Mouse (Mus musculus): ENCODE data around the gene Lnx2. TPM values are rescaled to one million over a fixed set of nuclear protein-coding genes. Genes with fewer than 3 reads are reported as not detected.

Gene Lnx2
- polyA plus RNA-seq, 1 experiment: 3.7 TPM

DNA sequence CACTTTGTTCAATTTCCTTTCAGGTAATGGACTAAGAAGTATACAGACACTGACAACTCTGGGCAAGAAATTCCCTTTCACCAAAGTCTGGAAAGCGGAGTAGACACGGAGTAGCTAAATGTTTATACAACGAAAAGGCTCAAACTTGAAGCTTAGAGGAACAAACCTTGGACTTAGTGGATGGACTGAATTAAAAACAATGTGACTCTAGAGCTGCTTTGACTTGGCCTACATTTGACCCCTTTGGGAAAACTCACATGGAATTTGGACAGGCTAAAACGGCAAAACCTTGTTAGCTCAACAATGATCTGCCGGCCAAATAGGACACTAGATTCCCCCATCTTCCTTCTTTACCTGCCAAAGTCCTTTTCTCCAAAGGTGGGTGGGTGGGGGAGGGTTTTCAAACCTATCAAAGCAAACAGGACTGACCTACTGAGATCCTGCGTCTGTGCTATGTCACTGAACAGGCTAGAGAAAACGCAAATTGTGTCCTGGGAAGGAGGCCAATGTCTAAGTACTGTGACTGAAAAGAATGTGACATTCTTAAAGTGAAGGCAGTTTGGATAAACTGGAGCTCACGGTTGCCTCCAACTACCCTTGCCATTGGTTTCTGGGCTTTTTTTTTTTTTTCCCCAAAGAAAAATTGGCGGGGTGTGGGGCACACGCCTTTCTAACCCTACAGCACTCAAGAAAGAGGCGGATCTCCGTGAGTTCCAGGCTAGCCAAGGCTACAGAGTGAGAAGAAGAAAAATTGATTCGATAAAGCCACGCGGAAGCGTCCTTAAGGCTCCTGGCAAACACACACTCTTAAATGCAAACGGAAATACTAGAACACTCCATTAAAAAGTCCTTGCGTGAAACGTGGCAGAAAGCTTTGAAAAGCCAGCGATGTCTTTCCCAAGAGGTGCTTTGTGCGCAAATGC is 1.0 kb downstream of the Lnx2 start:
- Histone ChIP-seq H3ac (ENCODE audit: control insufficient read depth, insufficient read length, low read depth) (no peak overlapping the region), H3K36me3 (ENCODE audit: control insufficient read depth, insufficient read depth) (peaks cover 16% of the 10 kb centered on the region), H3K79me3 (ENCODE audit: low read depth) (peaks cover 33% of the 10 kb centered on the region), H3K27me3 (ENCODE audit: control insufficient read depth, insufficient read depth, insufficient read length) (no peaks in the 10 kb centered on the region), H3K79me2 (ENCODE audit: control insufficient read depth, insufficient read depth) (peaks cover 61% of the 10 kb centered on the region), H3K4me3 (ENCODE audit: insufficient read depth, poor library complexity, severe bottlenecking) (peak overlapping the region; percentile 82)
- no peak for TF ChIP-seq MYOG (IDR thresholded peaks at IDR 0.05; ENCODE audit: control insufficient read depth, extremely low read depth, insufficient read length)
- TF ChIP-seq FOSL1 (IDR thresholded peaks at IDR 0.05; ENCODE audit: insufficient read depth, low read length, poor library complexity, severe bottlenecking): no peak
- no peak for TF ChIP-seq MAX (IDR thresholded peaks at IDR 0.05)
- TF ChIP-seq CTCF (IDR thresholded peaks at IDR 0.05; ENCODE audit: control insufficient read depth, insufficient read depth, insufficient read length): no peak
- no peak for TF ChIP-seq MYOD1 (IDR thresholded peaks at IDR 0.05; ENCODE audit: control insufficient read depth, insufficient read length, low read depth)
- TF ChIP-seq CEBPB (IDR thresholded peaks at IDR 0.05; ENCODE audit: low read depth): no peak
- TF ChIP-seq USF1 (IDR thresholded peaks at IDR 0.05; ENCODE audit: low read depth): no peak

DNA sequence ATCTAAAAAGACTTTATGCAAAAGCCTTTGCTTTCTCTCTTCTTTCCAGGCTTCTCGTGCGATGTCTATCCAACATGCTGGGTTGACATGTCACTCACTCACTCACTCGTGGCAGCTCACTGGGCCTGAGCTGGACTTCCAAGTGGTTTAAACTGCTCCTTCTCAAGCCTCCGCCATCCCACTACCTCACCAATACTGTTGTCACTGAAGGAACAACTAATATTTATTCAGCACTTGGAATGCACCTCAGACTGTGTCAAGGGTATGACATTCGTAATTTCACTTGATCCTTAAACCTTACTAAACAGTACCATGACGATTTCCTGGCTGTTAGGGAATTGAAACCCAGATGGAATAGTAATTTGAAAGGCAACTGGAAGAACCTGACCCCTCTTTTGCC is 2.6 kb downstream of the Lnx2 start:
- Histone ChIP-seq H3K79me3 (ENCODE audit: low read depth) (peaks cover 24% of the 10 kb centered on the region), H3ac (ENCODE audit: control insufficient read depth, insufficient read length, low read depth) (no peak overlapping the region), H3K27me3 (ENCODE audit: control insufficient read depth, insufficient read depth, insufficient read length) (no peaks in the 10 kb centered on the region), H3K79me2 (ENCODE audit: control insufficient read depth, insufficient read depth) (peaks cover 50% of the 10 kb centered on the region), H3K36me3 (ENCODE audit: control insufficient read depth, insufficient read depth) (peaks cover 3% of the 10 kb centered on the region), H3K4me3 (ENCODE audit: insufficient read depth, poor library complexity, severe bottlenecking) (no peak overlapping the region)
- TF ChIP-seq CTCF (IDR thresholded peaks at IDR 0.05; ENCODE audit: control insufficient read depth, insufficient read depth, insufficient read length) (no peak), MAX (IDR thresholded peaks at IDR 0.05) (no peak), USF1 (IDR thresholded peaks at IDR 0.05; ENCODE audit: low read depth) (no peak), MYOG (IDR thresholded peaks at IDR 0.05; ENCODE audit: control insufficient read depth, extremely low read depth, insufficient read length) (no peak), FOSL1 (IDR thresholded peaks at IDR 0.05; ENCODE audit: insufficient read depth, low read length, poor library complexity, severe bottlenecking) (no peak), CEBPB (IDR thresholded peaks at IDR 0.05; ENCODE audit: low read depth) (no peak), MYOD1 (IDR thresholded peaks at IDR 0.05; ENCODE audit: control insufficient read depth, insufficient read length, low read depth) (no peak)

DNA sequence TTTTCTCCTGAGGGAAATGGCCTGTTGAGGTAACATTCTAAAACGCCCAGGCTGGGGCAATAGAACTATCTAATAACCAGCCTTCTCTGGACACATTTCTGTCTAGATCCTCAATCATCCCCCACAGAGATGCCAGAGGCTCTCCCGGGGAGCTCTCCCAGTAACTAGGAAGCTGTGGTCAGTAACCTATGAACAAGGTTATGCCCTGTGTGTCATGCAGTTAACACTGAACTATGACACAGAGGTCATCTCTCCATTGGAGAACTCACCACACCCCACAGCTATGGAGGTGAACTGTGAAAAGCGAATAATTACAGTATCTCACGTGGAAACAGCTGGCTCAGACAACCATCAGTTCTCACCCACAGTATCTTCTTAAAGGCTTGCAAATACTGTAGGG is 4.5 kb downstream of the Lnx2 start:
- no peaks in the 10 kb centered on the region for H3K27me3 ChIP-seq (ENCODE audit: control insufficient read depth, insufficient read depth, insufficient read length)
- H3K36me3 ChIP-seq (ENCODE audit: control insufficient read depth, insufficient read depth): no peaks in the 10 kb centered on the region
- H3K79me2 ChIP-seq (ENCODE audit: control insufficient read depth, insufficient read depth): peaks cover 43% of the 10 kb centered on the region
- TF ChIP-seq MYOG (IDR thresholded peaks at IDR 0.05; ENCODE audit: control insufficient read depth, extremely low read depth, insufficient read length): no peak
- no peak for TF ChIP-seq FOSL1 (IDR thresholded peaks at IDR 0.05; ENCODE audit: insufficient read depth, low read length, poor library complexity, severe bottlenecking)
- no peak for TF ChIP-seq MYOD1 (IDR thresholded peaks at IDR 0.05; ENCODE audit: control insufficient read depth, insufficient read length, low read depth)
- no peak for TF ChIP-seq USF1 (IDR thresholded peaks at IDR 0.05; ENCODE audit: low read depth)
- no peak for TF ChIP-seq CTCF (IDR thresholded peaks at IDR 0.05; ENCODE audit: control insufficient read depth, insufficient read depth, insufficient read length)
- TF ChIP-seq CEBPB (IDR thresholded peaks at IDR 0.05; ENCODE audit: low read depth): no peak
- no peak for TF ChIP-seq MAX (IDR thresholded peaks at IDR 0.05)
- no peak overlapping the region for H3K4me3 ChIP-seq (ENCODE audit: insufficient read depth, poor library complexity, severe bottlenecking)
- H3ac ChIP-seq (ENCODE audit: control insufficient read depth, insufficient read length, low read depth): no peak overlapping the region
- peaks cover 15% of the 10 kb centered on the region for H3K79me3 ChIP-seq (ENCODE audit: low read depth)

DNA sequence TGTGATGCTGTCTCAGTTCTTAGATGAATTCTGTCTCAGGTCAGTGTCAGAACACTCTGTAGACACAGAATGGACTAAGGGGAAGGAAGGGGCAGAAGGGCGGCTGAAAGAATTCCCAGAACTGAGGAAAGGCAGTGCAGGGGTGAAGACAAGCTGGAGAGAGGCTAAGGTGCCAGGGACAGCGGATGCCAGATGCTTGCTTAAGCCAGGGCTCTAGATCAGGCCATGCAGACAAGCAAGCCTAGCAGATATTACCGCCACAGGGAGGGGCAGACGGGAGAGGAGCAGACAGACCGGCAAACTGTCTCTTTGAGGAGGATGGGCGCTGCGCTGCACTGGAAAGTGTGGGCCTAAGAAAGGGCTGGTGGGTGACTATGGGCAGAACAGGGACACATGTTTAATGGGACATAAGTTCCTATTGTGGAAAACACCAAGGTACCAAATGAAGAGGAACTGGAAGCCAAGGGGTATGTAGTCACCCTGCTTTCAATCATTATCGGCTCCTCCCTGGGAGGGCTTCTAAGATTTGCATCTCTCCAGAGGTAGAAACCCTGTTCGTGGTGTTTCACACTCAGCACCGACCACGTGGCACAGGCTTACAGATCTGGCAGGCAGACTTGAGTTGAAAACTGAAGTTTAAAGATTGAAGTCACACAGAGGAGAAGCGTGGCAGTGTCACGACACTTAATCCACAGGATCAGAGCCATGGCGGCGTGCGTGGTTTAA is 5.4 kb downstream of the Lnx2 start:
- H3ac ChIP-seq (ENCODE audit: control insufficient read depth, insufficient read length, low read depth): no peak overlapping the region
- no peaks in the 10 kb centered on the region for H3K27me3 ChIP-seq (ENCODE audit: control insufficient read depth, insufficient read depth, insufficient read length)
- H3K36me3 ChIP-seq (ENCODE audit: control insufficient read depth, insufficient read depth): no peaks in the 10 kb centered on the region
- TF ChIP-seq MAX (IDR thresholded peaks at IDR 0.05): no peak
- TF ChIP-seq MYOG (IDR thresholded peaks at IDR 0.05; ENCODE audit: control insufficient read depth, extremely low read depth, insufficient read length): no peak
- TF ChIP-seq MYOD1 (IDR thresholded peaks at IDR 0.05; ENCODE audit: control insufficient read depth, insufficient read length, low read depth): no peak
- no peak for TF ChIP-seq CTCF (IDR thresholded peaks at IDR 0.05; ENCODE audit: control insufficient read depth, insufficient read depth, insufficient read length)
- no peak for TF ChIP-seq FOSL1 (IDR thresholded peaks at IDR 0.05; ENCODE audit: insufficient read depth, low read length, poor library complexity, severe bottlenecking)
- no peak for TF ChIP-seq CEBPB (IDR thresholded peaks at IDR 0.05; ENCODE audit: low read depth)
- TF ChIP-seq USF1 (IDR thresholded peaks at IDR 0.05; ENCODE audit: low read depth): no peak
- peaks cover 48% of the 10 kb centered on the region for H3K79me2 ChIP-seq (ENCODE audit: control insufficient read depth, insufficient read depth)
- H3K79me3 ChIP-seq (ENCODE audit: low read depth): peaks cover 15% of the 10 kb centered on the region
- H3K4me3 ChIP-seq (ENCODE audit: insufficient read depth, poor library complexity, severe bottlenecking): no peak overlapping the region

DNA sequence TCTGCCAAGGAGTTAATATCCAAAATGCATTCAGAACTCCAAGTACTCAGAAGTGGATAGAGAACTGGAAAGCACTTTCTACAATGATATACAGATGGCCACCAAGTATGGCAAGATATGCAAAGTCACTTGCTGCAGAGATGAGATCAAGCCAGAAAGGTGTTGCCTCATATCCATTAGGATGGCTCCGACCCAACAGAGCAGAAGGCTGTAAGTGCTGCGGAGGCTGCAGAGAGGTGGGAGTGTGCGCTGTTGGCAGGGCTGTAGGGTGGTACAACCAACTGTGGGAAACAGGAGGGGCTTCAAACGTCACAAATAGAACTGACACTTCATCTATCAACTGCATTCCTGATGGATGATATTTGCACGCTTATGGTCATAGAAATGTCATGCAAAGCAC is 7.5 kb downstream of the Lnx2 start:
- Histone ChIP-seq H3K79me3 (ENCODE audit: low read depth) (peaks cover 11% of the 10 kb centered on the region), H3K4me3 (ENCODE audit: insufficient read depth, poor library complexity, severe bottlenecking) (no peak overlapping the region), H3K79me2 (ENCODE audit: control insufficient read depth, insufficient read depth) (peaks cover 40% of the 10 kb centered on the region), H3ac (ENCODE audit: control insufficient read depth, insufficient read length, low read depth) (no peak overlapping the region), H3K36me3 (ENCODE audit: control insufficient read depth, insufficient read depth) (no peaks in the 10 kb centered on the region), H3K27me3 (ENCODE audit: control insufficient read depth, insufficient read depth, insufficient read length) (no peaks in the 10 kb centered on the region)
- TF ChIP-seq CEBPB (IDR thresholded peaks at IDR 0.05; ENCODE audit: low read depth): no peak
- no peak for TF ChIP-seq FOSL1 (IDR thresholded peaks at IDR 0.05; ENCODE audit: insufficient read depth, low read length, poor library complexity, severe bottlenecking)
- no peak for TF ChIP-seq USF1 (IDR thresholded peaks at IDR 0.05; ENCODE audit: low read depth)
- TF ChIP-seq CTCF (IDR thresholded peaks at IDR 0.05; ENCODE audit: control insufficient read depth, insufficient read depth, insufficient read length): no peak
- no peak for TF ChIP-seq MYOD1 (IDR thresholded peaks at IDR 0.05; ENCODE audit: control insufficient read depth, insufficient read length, low read depth)
- no peak for TF ChIP-seq MYOG (IDR thresholded peaks at IDR 0.05; ENCODE audit: control insufficient read depth, extremely low read depth, insufficient read length)
- TF ChIP-seq MAX (IDR thresholded peaks at IDR 0.05): no peak

All from C2C12 (cell line).